Mouse (Mus musculus): ENCODE measurements at regions not wholly inside any gene's neighbourhood (a gene's known extent, or its start where the extent isn't known, plus 50 kb on each side); places are given as distances from the start of the nearest gene placed in this dataset.

DNA sequence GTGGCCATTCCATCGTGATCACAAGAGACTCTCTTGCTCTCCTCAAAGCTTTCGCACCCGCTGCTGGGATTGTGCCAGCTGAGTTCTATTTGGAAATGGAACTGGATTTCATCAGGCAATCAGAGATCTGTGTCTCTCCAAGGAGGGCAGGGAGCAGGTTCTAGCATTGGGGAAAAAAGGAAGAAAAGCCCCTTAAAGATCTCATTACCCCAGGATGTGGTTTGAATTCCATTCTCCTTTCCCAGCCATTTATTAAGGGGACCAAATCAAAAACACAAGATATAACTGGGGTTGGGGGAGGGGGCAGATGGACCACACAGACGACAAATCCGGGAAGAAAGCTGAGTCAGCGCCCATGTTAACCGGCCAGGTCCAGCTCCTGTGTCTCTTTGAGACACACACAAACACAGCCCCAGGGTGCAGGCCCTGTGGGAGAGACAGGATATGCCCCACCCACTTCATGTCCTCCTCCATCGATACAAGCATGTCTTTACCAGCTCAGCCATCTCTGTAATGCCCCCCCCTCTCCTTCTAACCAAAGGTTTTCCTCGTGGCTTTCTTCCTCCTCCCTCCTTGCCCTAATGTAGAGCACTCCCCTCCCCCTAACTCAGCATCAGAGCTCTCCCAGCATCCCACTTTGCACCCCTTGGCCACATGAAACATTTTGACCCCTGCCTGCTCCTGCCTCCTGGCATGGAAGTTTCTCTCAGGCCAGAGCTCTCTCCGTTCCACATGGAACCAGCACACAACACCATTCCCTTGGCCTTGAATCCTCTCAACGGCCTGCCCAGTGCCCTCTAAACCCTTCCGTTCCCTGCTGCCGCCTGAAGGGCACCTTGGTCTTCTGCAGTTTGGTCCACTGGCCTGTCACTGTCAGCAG, 54.0 kb upstream of the Thy1 start:
- Histone ChIP-seq H3K27ac (replicated peaks) (peak overlapping the region; percentile 77), H3K27me3 (replicated peaks; ENCODE audit: low read depth, poor library complexity, severe bottlenecking) (peaks cover 2% of the 10 kb centered on the region), H3K36me3 (replicated peaks) (no peaks in the 10 kb centered on the region), H3K4me3 (no peak overlapping the region), H3K9me3 (no peaks in the 10 kb centered on the region), H3K4me1 (peaks cover 44% of the 10 kb centered on the region)
- WGBS: 39% methylated on average over 13 of the region's 13 CpGs
- peak; percentile 50 for DNase-seq (ENCODE audit: low spot score)

DNA sequence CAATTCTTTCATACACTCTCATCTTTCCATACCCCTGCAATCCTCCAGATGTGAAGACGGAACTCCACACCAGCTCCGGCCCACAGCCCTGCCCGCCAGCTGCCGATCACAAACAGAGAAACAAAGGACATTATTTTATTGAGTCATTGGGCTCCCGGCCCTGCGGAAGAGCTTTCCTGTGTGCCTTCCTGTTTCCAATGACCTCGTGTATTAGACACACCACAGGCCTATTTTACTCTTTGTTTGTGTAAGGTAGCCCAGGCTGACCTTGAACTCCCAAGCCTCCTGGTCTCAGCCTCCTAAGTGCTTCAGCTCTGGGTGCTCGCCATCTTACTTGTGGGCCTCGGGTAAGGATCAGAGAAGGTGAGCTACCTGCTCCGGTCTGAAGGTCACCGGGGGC, 53.1 kb upstream of the Thy1 start:
- 65% methylated on average over 11 of the region's 11 CpGs for WGBS
- Histone ChIP-seq H3K9me3 (no peaks in the 10 kb centered on the region), H3K27ac (replicated peaks) (peak overlapping the region; percentile 77; the same call in 1 of the 2 replicates), H3K27me3 (replicated peaks; ENCODE audit: low read depth, poor library complexity, severe bottlenecking) (no peaks in the 10 kb centered on the region), H3K36me3 (replicated peaks) (no peaks in the 10 kb centered on the region), H3K4me1 (peaks cover 45% of the 10 kb centered on the region), H3K4me3 (no peak overlapping the region)
- no peak for DNase-seq (ENCODE audit: low spot score)

DNA sequence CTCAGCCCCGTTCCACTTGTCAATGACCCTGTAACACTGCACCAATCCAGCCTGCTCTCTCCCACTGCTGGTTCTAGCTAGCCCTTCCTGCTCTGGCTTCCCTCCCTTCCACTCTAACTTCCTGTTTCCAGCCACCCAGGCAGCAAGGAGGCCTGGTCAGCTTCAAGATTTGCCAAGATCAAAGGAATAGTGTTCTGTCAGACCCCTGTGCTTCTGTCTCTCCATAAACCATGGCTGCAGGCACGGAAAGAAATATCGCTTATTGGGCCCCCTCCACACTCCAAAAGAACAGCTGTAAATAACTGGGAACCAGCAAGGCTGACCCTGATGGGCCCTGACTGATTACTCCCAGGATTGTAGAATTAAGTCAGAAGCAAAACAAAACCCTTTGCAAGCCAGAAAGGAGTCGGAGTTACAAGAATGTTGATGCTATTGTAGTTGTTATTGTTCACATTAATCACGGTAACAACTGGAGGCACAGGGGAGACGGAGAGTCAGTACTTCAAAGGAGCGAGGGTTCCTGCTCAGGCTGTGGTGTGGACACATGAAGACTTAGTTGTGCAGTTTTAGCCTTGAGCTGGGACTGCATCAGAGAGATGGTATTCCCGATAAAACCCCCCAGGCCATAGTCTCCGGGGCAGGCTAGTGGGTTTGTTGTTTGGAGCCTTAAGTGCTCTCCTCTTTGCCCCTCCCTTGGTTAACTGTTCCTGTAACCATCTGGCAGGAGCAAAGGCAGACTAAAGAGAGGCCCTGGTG, 49.8 kb upstream of the Thy1 start:
- Histone ChIP-seq H3K27ac (replicated peaks) (peak overlapping the region; percentile 61), H3K4me3 (no peak overlapping the region), H3K27me3 (replicated peaks; ENCODE audit: low read depth, poor library complexity, severe bottlenecking) (no peaks in the 10 kb centered on the region), H3K4me1 (peaks cover 51% of the 10 kb centered on the region), H3K9me3 (no peaks in the 10 kb centered on the region), H3K36me3 (replicated peaks) (no peaks in the 10 kb centered on the region)
- WGBS: 28% methylated on average over 9 of the region's 9 CpGs
- DNase-seq (ENCODE audit: low spot score): peak; percentile 71

Measured in embryonic facial prominence, embryonic 10.5 days (tissue).